Mouse (Mus musculus) gastrocnemius, adult 8-10 months (tissue): ENCODE data around the gene Atp5s. TPM values are rescaled to one million over a fixed set of nuclear protein-coding genes. Genes with fewer than 3 reads are reported as not detected.
A peak's percentile ranks its signal among the peaks of the same experiment; 100 is the strongest.

Source experiments
- DNase-seq, 2 experiments: peaks; one replicate each; pipeline ENCODE4 v3.0.0; 2022; ENCODE audit warnings: low spot score in 2 of 2
- total RNA-seq, 4 experiments: library from RNA; stranded (reverse); gene quantifications; 2 replicates each; pipeline ENCODE4 v1.2.4; 2022

Gene Atp5s
- total RNA-seq, 4 experiments from 2014 or later: 16.3 to 19.1 (median 17.1) TPM

DNA sequence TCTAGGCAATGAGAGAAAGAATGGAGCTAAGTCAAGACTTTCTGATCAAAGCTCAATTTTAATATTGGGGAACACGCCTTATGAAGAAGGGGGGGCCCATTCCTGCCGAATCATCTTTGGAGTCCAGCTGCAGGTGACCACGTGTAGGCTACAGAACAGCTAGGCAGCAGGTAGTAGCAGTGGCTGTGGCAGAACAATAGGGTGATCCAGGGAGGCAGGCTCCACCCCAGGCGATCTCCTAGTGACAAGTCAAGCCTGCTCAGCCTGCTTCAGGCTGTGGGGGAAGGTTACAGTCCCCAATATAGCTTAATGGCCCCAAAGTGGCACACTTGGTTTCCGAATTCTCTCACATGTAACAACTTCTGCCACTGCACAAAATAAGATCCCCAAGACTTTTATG lies 7.5 kb downstream of the Atp5s start:
- DNase-seq: no peak

DNA sequence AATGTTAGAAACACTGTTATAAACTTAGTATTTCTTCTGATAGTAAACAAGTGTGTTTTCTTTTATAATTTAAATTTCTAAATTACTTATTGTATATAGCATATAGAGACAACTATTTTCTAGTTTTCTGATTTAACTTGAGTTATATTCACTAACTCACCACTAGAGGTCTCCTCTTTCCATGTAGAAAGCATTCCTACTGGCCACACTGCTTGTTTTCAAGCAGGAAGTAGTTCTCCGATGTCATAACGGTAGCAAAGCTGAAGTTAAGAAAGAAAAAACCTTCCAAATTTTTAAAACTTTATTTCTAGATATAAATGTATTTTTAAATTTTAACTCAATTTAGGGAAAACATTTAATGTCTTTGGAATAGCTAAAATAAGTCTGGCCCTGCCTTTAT lies 8.8 kb downstream of the Atp5s start:
- no peak for DNase-seq

- no peak for DNase-seq
Observed at GRCm38 (mm10) chr12:69733923-69734322, 9.2 kb downstream of the Atp5s start.

GRCm38 (mm10) chr12:69741965-69742364 lies 17.2 kb downstream of the Atp5s start:
- DNase-seq: no peak

DNA sequence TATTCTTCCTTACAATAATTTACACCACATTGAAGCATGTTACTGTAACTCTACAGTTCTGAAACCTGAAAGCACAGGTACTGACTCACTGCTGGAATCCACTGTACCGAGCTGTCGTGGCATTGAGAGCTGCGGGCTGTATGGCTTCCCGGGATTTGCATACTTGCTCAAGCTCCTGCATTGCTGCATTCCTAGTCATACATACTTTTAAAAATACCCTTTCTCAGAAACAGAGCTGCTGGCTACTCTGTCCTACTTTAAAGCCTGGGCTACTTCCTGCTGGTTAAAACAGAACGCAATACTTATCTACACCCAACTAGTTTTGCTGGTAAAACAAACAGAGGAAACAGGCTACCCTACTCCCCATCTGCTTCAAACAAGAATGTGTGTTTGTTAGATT lies 19.4 kb downstream of the Atp5s start:
- DNase-seq: no peak

GRCm38 (mm10) chr12:69751864-69752341 lies 27.2 kb downstream of the Atp5s start:
- no peak for DNase-seq

- no peak for DNase-seq
Observed at GRCm38 (mm10) chr12:69753936-69754335, 29.2 kb downstream of the Atp5s start.

DNA sequence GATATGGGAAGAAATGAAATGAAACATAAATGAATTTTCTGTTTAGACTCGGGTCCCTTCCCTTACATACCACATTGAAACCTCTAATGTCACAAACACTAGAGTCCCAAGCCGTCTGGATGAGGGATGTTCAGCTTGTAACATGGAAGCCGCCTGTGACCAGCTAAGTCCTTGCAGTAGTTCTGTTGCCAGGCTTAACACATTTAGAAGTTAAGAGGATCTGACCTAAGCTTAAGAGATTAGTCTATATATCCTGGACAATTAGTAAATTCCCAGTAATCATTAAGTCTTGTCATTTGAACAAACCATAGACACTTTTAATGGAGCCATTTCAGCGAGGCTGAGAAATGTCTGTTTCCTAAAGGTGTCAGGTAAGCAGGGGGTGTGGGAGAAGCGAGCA lies 31.3 kb downstream of the Atp5s start:
- DNase-seq: no peak

- DNase-seq: peak; percentile 67 to 79
Observed at GRCm38 (mm10) chr12:69757418-69758141, 32.8 kb downstream of the Atp5s start.

DNA sequence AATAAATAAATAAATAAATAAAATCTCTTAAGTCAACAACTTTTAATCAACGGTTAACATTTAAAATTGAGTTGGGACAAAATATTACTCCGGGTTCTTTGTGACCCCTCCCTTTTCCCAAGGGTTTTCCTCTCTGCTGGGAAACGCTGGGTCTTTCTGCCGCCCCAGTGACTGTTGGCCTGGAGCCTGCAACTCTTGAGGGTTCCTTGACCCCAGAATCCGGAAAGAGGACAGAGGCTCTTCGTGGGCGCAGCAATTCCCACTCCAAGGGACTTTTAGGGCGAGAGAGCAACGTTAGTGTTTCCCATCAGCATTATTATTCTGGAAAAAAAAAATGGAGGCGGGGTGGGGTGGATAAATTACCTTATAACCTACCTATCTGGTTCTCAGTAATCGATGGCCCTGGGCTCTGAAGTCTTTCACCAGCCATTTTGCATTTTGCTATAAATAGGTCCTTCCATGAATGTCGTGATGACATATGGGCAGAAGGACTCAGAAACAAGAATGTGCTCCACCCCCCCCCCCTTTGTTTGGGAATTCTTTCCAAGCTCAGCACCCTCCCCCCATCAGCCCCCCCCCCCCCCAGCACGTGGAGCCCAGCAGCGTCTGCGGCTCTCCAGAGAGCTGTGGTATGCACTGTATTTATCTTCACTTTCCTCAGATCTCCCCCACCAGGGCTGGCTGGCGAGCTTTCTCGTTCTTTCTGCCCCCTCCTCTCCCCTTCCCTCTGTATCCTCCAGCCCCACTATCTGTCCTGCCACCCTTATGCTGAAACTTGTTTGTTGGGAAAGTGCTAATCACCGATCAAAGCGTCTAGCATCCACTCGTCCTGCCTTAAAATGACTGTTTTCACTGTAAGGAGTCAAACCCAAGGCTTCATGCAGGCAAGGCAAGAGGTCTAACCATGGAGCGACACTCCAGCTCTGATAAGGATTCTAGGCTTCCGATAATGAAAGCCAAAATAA lies 33.8 kb downstream of the Atp5s start:
- no peak for DNase-seq

GRCm38 (mm10) chr12:69759267-69759885 lies 34.6 kb downstream of the Atp5s start:
- no peak for DNase-seq

- no peak for DNase-seq
Observed at GRCm38 (mm10) chr12:69760014-69760413, 35.3 kb downstream of the Atp5s start.

DNA sequence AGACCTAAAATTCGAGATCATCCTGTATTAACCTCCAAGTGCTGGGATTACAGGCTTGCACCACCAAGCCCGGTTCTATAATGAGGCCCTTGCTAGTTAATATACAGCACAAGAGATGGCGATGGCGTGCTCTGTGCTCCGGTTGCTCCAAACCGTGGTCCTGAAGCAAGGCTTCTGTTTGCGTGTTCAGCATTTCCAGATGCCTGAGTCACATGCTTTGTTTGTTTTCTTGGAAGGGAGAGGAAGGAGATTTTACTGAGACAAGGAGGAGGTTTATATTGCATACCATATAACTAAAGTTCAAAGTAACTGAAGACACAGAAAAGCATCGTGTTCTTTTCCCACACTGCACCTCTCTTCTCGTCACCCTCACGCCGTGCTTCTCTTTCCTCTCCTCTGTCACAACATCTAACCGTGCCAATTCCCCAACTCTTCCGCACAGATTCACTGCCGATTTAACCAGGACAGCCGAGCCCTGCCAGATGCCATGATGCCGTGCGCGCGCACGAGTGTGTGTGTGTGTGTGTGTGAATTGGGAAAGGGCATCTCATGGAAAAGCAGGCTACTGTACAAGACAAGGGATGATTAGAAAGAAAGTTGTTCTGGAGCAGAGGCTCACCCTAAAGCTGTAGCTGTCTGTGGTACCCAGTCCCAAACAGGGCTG lies 36.1 kb downstream of the Atp5s start:
- no peak for DNase-seq

GRCm38 (mm10) chr12:69761603-69762002 lies 36.9 kb downstream of the Atp5s start:
- DNase-seq: no peak

GRCm38 (mm10) chr12:69765543-69765942 lies 40.8 kb downstream of the Atp5s start:
- DNase-seq: no peak

DNA sequence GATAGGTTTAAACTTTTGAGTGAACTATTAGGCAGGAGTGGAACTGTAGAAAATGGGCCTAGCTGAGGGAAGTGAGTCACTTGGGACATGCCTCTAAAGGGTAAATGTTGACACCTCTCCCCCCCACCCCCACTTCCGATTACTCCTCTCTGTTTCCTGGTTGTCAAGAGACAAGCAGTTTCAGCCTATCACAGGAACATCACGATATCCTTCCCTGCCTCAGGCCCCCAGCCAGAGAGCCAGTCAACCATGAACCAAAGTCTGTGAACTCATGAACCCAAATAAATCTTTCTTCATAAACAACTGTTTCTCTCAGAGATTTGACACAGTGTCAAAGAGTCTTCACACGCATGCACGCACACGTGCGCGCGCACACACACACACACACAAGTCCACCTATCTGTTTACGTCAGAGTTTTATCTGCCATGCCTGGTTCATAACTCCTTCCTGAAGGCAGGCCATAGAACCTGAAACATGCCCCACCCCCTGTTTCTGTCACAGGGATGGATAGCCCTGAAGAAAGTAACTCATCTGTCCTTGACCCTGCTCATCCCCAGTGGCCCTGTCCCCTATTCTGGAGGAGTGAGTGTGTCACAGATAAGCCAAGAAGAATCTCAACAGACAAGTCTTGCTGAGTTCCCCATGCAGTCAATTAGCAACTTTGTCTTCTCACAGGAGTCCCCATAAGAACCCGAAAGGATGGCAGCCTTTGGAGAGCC lies 41.6 kb downstream of the Atp5s start:
- DNase-seq: no peak

- no peak for DNase-seq
Observed at GRCm38 (mm10) chr12:69767476-69768258, 42.9 kb downstream of the Atp5s start.

GRCm38 (mm10) chr12:69768841-69769240 lies 44.1 kb downstream of the Atp5s start:
- no peak for DNase-seq

GRCm38 (mm10) chr12:69776607-69777340 lies 52.0 kb downstream of the Atp5s start:
- DNase-seq: no peak
